Mouse (Mus musculus): Measurements from ENCODE around the gene Ubqln4.

- TF ChIP-seq GATA1 (IDR thresholded peaks at IDR 0.05; ENCODE audit: low read depth, low read length), result no peak
- TF ChIP-seq MXI1 (IDR thresholded peaks at IDR 0.05; ENCODE audit: low read depth, low read length), result no peak
- no peak for TF ChIP-seq CHD1 (IDR thresholded peaks at IDR 0.05; ENCODE audit: low read depth, low read length)
- no peak for TF ChIP-seq CTCF (IDR thresholded peaks at IDR 0.05 in 2 of 3, conservative IDR thresholded peaks at IDR 0.05 in 1 of 3; ENCODE audit: control insufficient read depth in 1 of 3, insufficient read depth in 1 of 3, low read depth in 2 of 3, low read length in 3 of 3, poor library complexity in 1 of 3, severe bottlenecking in 1 of 3)
Measured at GRCm38 (mm10) chr3:88521156-88521555, 32.4 kb upstream of the Ubqln4 start.

Data from MEL (cell line).